Mouse (Mus musculus) cerebellum, postnatal 36 days (tissue): Measurements from ENCODE around the gene Calhm5.

Experiments used
- DNase-seq, 2 experiments: peaks; one replicate each; pipeline ENCODE4 v3.0.0; 2021 to 2022; ENCODE audit warnings: mixed read lengths in 2 of 2

The Calhm5 gene

GRCm38 (mm10) chr10:34096418-34096883 lies at the start of gene Calhm5:
Gene Calhm5 (minus strand): TSS chr10:34096519.
- DNase-seq: peak in 1 of 2 experiments; percentile 6

- no peak for DNase-seq
Observed at GRCm38 (mm10) chr10:34141693-34142092, 45.4 kb upstream of the Calhm5 start.

GRCm38 (mm10) chr10:34139768-34140167 lies 43.4 kb upstream of the Calhm5 start:
- no peak for DNase-seq

GRCm38 (mm10) chr10:34138027-34138426 lies 41.7 kb upstream of the Calhm5 start:
- DNase-seq: no peak

GRCm38 (mm10) chr10:34136432-34136831 lies 40.1 kb upstream of the Calhm5 start:
- no peak for DNase-seq

GRCm38 (mm10) chr10:34131356-34131755 lies 35.0 kb upstream of the Calhm5 start:
- DNase-seq: no peak

- no peak for DNase-seq
Observed at GRCm38 (mm10) chr10:34128391-34128790, 32.1 kb upstream of the Calhm5 start.

- DNase-seq: no peak
Observed at GRCm38 (mm10) chr10:34127392-34128378, 31.4 kb upstream of the Calhm5 start, which contains the start of gene Calhm6. Gene Calhm6 (minus strand): TSS chr10:34127984.

- DNase-seq: no peak
Observed at GRCm38 (mm10) chr10:34118421-34118820, 22.1 kb upstream of the Calhm5 start.

- no peak for DNase-seq
Observed at GRCm38 (mm10) chr10:34117770-34118169, 21.5 kb upstream of the Calhm5 start.

GRCm38 (mm10) chr10:34117131-34117530 lies 20.8 kb upstream of the Calhm5 start:
- no peak for DNase-seq

GRCm38 (mm10) chr10:34111964-34112738 lies 15.8 kb upstream of the Calhm5 start:
- no peak for DNase-seq

- no peak for DNase-seq
Observed at GRCm38 (mm10) chr10:34110863-34111465, 14.6 kb upstream of the Calhm5 start.

GRCm38 (mm10) chr10:34095964-34096363 lies 355 bp downstream of the Calhm5 start:
- no peak for DNase-seq

GRCm38 (mm10) chr10:34095147-34095546 lies 1.2 kb downstream of the Calhm5 start:
- no peak for DNase-seq

- DNase-seq: no peak
Observed at GRCm38 (mm10) chr10:34091888-34092287, 4.4 kb downstream of the Calhm5 start.

GRCm38 (mm10) chr10:34090481-34090880 lies 5.8 kb downstream of the Calhm5 start:
- DNase-seq: no peak

GRCm38 (mm10) chr10:34089517-34089916 lies 6.8 kb downstream of the Calhm5 start:
- DNase-seq: no peak

GRCm38 (mm10) chr10:34088515-34088914 lies 7.8 kb downstream of the Calhm5 start:
- DNase-seq: no peak

- no peak for DNase-seq
Observed at GRCm38 (mm10) chr10:34086514-34086913, 9.8 kb downstream of the Calhm5 start.

GRCm38 (mm10) chr10:34074522-34075200 lies 21.7 kb downstream of the Calhm5 start:
- DNase-seq: no peak

- DNase-seq: no peak
Observed at GRCm38 (mm10) chr10:34071650-34072049, 24.7 kb downstream of the Calhm5 start.
